Mouse (Mus musculus): ENCODE data around the gene Brap.
"Not testable (repeated sequence)": the region's sequence is repeated elsewhere in the genome, so short reads cannot be mapped to it uniquely, and the experiment has no call there.

DNA sequence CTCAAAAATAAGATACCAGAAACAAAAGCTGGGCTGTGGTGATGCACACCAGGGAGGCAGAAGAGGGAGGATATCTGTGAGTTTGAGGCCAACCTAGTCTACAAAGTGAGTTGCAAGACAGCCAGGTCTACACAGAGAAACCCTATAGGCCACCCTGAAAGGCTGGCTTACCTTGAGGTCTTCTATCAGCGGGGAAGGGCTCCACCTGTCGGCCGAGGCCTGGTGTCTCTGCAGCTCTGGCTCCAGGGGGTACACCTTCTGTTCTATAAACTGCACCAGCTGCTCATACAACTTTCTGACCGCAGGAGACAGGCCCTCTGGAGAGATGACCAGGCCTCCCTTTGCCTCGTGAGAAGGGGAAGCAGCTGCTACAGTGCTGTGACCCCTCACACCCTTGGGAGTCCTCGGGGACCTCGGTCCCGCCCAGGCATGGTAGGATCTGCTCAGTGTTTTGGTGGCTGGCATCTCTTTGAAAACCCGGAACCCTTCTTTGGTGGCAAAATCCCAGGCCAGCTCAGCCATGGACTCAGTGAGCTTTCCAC is 29.2 kb upstream of the Brap start:
- TF ChIP-seq TAL1 (conservative IDR thresholded peaks at IDR 0.05; ENCODE audit: low read depth, low read length); CTCF (IDR thresholded peaks at IDR 0.05; ENCODE audit: low read depth, low read length); GATA1 (IDR thresholded peaks at IDR 0.05; ENCODE audit: borderline replicate concordance, low read length): not testable (repeated sequence)
